Mouse (Mus musculus) adrenal gland, adult (tissue): ENCODE data around the gene Wscd2.
A peak's percentile ranks its signal among the peaks of the same experiment; 100 is the strongest.

Experiments
- DNase-seq, 2 experiments: peaks; one replicate each; pipeline ENCODE4 v3.0.0; 2022 to 2023; ENCODE audit warnings: low spot score in 1 of 2; ENCODE audit not compliant: inconsistent age in 2 of 2

Wscd2 gene

GRCm38 (mm10) chr5:113607941-113608431 is 117.9 kb downstream of the Wscd2 start:
- DNase-seq, result peak; percentile 18 to 46

- DNase-seq, result no peak
These were observed 118.4 kb downstream of the Wscd2 start for GRCm38 (mm10) chr5:113608511-113608910.

GRCm38 (mm10) chr5:113609891-113610290 is 119.8 kb downstream of the Wscd2 start:
- DNase-seq, result no peak

- no peak for DNase-seq
These were observed 120.4 kb downstream of the Wscd2 start for GRCm38 (mm10) chr5:113610490-113610889.

- no peak for DNase-seq
These were observed 121.0 kb downstream of the Wscd2 start for GRCm38 (mm10) chr5:113611131-113611530.

- DNase-seq, result no peak
These were observed 121.7 kb downstream of the Wscd2 start for GRCm38 (mm10) chr5:113611771-113612233.

GRCm38 (mm10) chr5:113618716-113619115 is 128.6 kb downstream of the Wscd2 start:
- no peak for DNase-seq

- no peak for DNase-seq
These were observed 129.0 kb downstream of the Wscd2 start for GRCm38 (mm10) chr5:113619151-113619550.

GRCm38 (mm10) chr5:113620130-113620716 is 130.1 kb downstream of the Wscd2 start:
- no peak for DNase-seq

GRCm38 (mm10) chr5:113620999-113621398 is 130.9 kb downstream of the Wscd2 start:
- DNase-seq, result no peak

GRCm38 (mm10) chr5:113623052-113623451 is 132.9 kb downstream of the Wscd2 start:
- DNase-seq, result no peak

- peak in 1 of 2 experiments; percentile 35 for DNase-seq
These were observed 134.9 kb downstream of the Wscd2 start for GRCm38 (mm10) chr5:113625068-113625467.

GRCm38 (mm10) chr5:113626352-113626751 is 136.2 kb downstream of the Wscd2 start:
- DNase-seq, result peak in 1 of 2 experiments; percentile 27

GRCm38 (mm10) chr5:113626991-113627390 is 136.9 kb downstream of the Wscd2 start:
- DNase-seq, result no peak

GRCm38 (mm10) chr5:113627820-113628437 is 137.8 kb downstream of the Wscd2 start:
- DNase-seq, result no peak

- DNase-seq, result no peak
These were observed 139.1 kb downstream of the Wscd2 start for GRCm38 (mm10) chr5:113629248-113629647.

GRCm38 (mm10) chr5:113630116-113630515 is 140.0 kb downstream of the Wscd2 start:
- DNase-seq, result no peak

GRCm38 (mm10) chr5:113633037-113633714 is 143.0 kb downstream of the Wscd2 start:
- peak; percentile 40 to 73 for DNase-seq

- DNase-seq, result peak; percentile 76 to 84
These were observed 144.0 kb downstream of the Wscd2 start for GRCm38 (mm10) chr5:113634024-113634651.

GRCm38 (mm10) chr5:113634887-113635610 is 144.9 kb downstream of the Wscd2 start:
- DNase-seq, result peak in 1 of 2 experiments; percentile 44
